In the genomic region with DNA sequence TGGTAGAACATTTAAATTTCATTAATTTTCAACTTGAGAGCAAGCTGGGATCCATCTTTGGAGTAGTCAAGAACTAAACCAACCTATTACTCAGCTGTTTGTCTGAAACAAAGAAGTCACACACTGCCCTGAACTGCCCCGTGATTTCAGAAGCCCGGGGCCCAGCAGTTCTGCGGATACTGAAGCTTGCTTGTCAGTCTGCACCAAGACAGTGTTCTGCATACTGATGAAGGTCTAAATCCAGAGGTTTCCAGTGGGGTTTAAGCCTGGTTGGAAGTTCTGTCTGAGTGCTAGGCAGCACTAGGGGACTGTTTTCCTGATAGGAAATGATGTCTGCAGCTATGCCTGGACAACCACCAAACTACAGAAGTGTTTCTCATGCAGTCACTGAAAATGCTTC, we compare ENCODE assay signal across 34 mouse cellular contexts. TPM values are rescaled to one million over a fixed set of nuclear protein-coding genes. Genes with fewer than 3 reads are reported as not detected.
DNase-seq lines count a peak whose midpoint lies in the region; ATAC-seq and TF ChIP-seq lines count a peak whose summit lies in the region.
"Had no signal": no experiment of that assay in that cellular context is flagged by ENCODE, and none has a peak within 500 bp of the region (broad histone marks: within the 10 kb centered on the region; RNA-seq: fewer than 3 reads in every experiment).

No protein-coding gene starts in this region.

- H3K9me3 ChIP-seq in heart, postnatal 0 days (replicated peaks; ENCODE audit: control insufficient read depth, low read length), result no peaks in the 10 kb centered on the region
- H3K9me3 ChIP-seq: embryonic facial prominence, embryonic 10.5 days; embryonic facial prominence, embryonic 15.5 days; heart, embryonic 15.5 days; hindbrain, embryonic 13.5 days; limb, embryonic 12.5 days; liver, embryonic 12.5 days; neural tube, embryonic 12.5 days had no signal

- TF ChIP-seq EP300 in heart, postnatal 0 days (IDR thresholded peaks at IDR 0.05; ENCODE audit: low read depth), result no peak

- intact Hi-C loops in gastrocnemius, adult 2 months (cut with DNase I), result no loop called here

- no peak for DNase-seq in gastrocnemius, adult 2 months
- no peak for DNase-seq in gastrocnemius, adult 18-20 months (ENCODE audit: low spot score)
- DNase-seq in heart, postnatal 0 days (ENCODE audit: low spot score), result no peak
- DNase-seq in heart, adult 8-10 months (ENCODE audit: low spot score), result no peak
- DNase-seq in adipocyte (ENCODE audit: low spot score), result peak; percentile 38
- DNase-seq in gastrocnemius, adult 8-10 months (ENCODE audit: low spot score in 2 of 2), result no peak
- DNase-seq in cerebellum, adult 2 months, result no peak
- DNase-seq: adrenal gland, postnatal 14 days; cerebellum, adult 8-10 months; cerebellum, postnatal 25 days; forebrain, postnatal 0 days; gastrocnemius, postnatal 36 days; heart, postnatal 4 days; kidney, adult 8-10 months; kidney, postnatal 4 days; liver, postnatal 0 days; lung, postnatal 36 days; right cerebral cortex, postnatal 4 days; thymus, adult 18-20 months; thymus, postnatal 25 days had no signal

- no peak for TF ChIP-seq POLR2A in embryonic fibroblast, embryonic 13.5 days (IDR thresholded peaks at IDR 0.05; ENCODE audit: low read depth, low read length)
- TF ChIP-seq POLR2A in cerebellum, adult 2 months (IDR thresholded peaks at IDR 0.05; ENCODE audit: borderline replicate concordance, insufficient read depth, low read length), result no peak

- ATAC-seq in heart, postnatal 0 days (ENCODE audit: insufficient read depth, low read depth), result 0 out of 2 replicates have a peak, but pooled peaks have one; percentile 30
- ATAC-seq: forebrain, postnatal 0 days; intestine, embryonic 16.5 days; liver, embryonic 12.5 days; liver, postnatal 0 days; Patski had no signal

- peak overlapping the region; percentile 41; the same call in 1 of the 2 replicates for H3K27ac ChIP-seq in gastrocnemius, adult 2 months
- no peak overlapping the region for H3K27ac ChIP-seq in heart, postnatal 0 days (ENCODE audit: low read depth)
- H3K27ac ChIP-seq in embryonic fibroblast, embryonic 13.5 days (ENCODE audit: insufficient read depth, low read length), result peak overlapping the region; percentile 13; the same call in 1 of the 2 replicates
- H3K27ac ChIP-seq in cerebellum, adult 2 months (ENCODE audit: insufficient read depth, low read length), result no peak overlapping the region
- H3K27ac ChIP-seq: embryonic facial prominence, embryonic 10.5 days; embryonic facial prominence, embryonic 15.5 days; heart, embryonic 15.5 days; hindbrain, embryonic 13.5 days; kidney, postnatal 0 days; limb, embryonic 12.5 days; liver, embryonic 12.5 days; neural tube, embryonic 12.5 days; stomach, postnatal 0 days had no signal

- no peaks in the 10 kb centered on the region for H3K36me3 ChIP-seq in heart, postnatal 0 days (replicated peaks; ENCODE audit: control insufficient read depth, insufficient read depth, low read length)
- H3K36me3 ChIP-seq: embryonic facial prominence, embryonic 10.5 days; embryonic facial prominence, embryonic 15.5 days; heart, embryonic 15.5 days; hindbrain, embryonic 13.5 days; limb, embryonic 12.5 days; liver, embryonic 12.5 days; neural tube, embryonic 12.5 days had no signal

- 49% methylated on average over 3 of the region's 3 CpGs for WGBS in heart, postnatal 0 days
- WGBS in cerebellum, adult 2 months, result 44% methylated on average over 3 of the region's 3 CpGs

- no peaks in the 10 kb centered on the region for H3K27me3 ChIP-seq in heart, postnatal 0 days (ENCODE audit: control insufficient read depth, insufficient read depth, low read length)
- H3K27me3 ChIP-seq in cerebellum, adult 2 months (ENCODE audit: control insufficient read depth, insufficient read depth, low read length), result no peaks in the 10 kb centered on the region
- H3K27me3 ChIP-seq: embryonic facial prominence, embryonic 15.5 days; heart, embryonic 15.5 days; hindbrain, embryonic 13.5 days; limb, embryonic 12.5 days; liver, embryonic 12.5 days; neural tube, embryonic 12.5 days; Patski had no signal

- TF ChIP-seq CTCF in gastrocnemius, adult 2 months (IDR thresholded peaks at IDR 0.05), result no peak
- no peak for TF ChIP-seq CTCF in heart, postnatal 0 days (IDR thresholded peaks at IDR 0.05; ENCODE audit: low read depth)
- TF ChIP-seq CTCF in embryonic fibroblast, embryonic 13.5 days (IDR thresholded peaks at IDR 0.05; ENCODE audit: borderline replicate concordance, insufficient read depth, low read length), result no peak
- no peak for TF ChIP-seq CTCF in cerebellum, adult 2 months (IDR thresholded peaks at IDR 0.05; ENCODE audit: borderline replicate concordance, insufficient read depth, low read depth, low read length)

- peaks cover 6% of the 10 kb centered on the region for H3K4me1 ChIP-seq in heart, postnatal 0 days (ENCODE audit: control insufficient read depth, insufficient read depth)
- H3K4me1 ChIP-seq in embryonic fibroblast, embryonic 13.5 days (ENCODE audit: control insufficient read depth, insufficient read depth, low read length), result peaks cover 19% of the 10 kb centered on the region
- H3K4me1 ChIP-seq in cerebellum, adult 2 months (ENCODE audit: control insufficient read depth, insufficient read depth, low read length), result no peaks in the 10 kb centered on the region
- H3K4me1 ChIP-seq: limb, embryonic 12.5 days; liver, embryonic 12.5 days; neural tube, embryonic 12.5 days had no signal

- no peak overlapping the region for H3K4me2 ChIP-seq in heart, postnatal 0 days (ENCODE audit: low read depth, low read length)
- H3K4me2 ChIP-seq: embryonic facial prominence, embryonic 15.5 days; heart, embryonic 15.5 days; hindbrain, embryonic 13.5 days; limb, embryonic 12.5 days; liver, embryonic 12.5 days; neural tube, embryonic 12.5 days had no signal

- no peak overlapping the region for H3K9ac ChIP-seq in heart, postnatal 0 days (replicated peaks; ENCODE audit: low read depth, low read length)
- H3K9ac ChIP-seq: embryonic facial prominence, embryonic 15.5 days; forebrain, postnatal 0 days; heart, embryonic 15.5 days; hindbrain, embryonic 13.5 days; limb, embryonic 12.5 days; liver, embryonic 12.5 days; liver, postnatal 0 days; neural tube, embryonic 12.5 days had no signal

- no peak overlapping the region for H3K4me3 ChIP-seq in gastrocnemius, adult 2 months
- no peak overlapping the region for H3K4me3 ChIP-seq in heart, postnatal 0 days (ENCODE audit: low read depth, low read length)
- H3K4me3 ChIP-seq in embryonic fibroblast, embryonic 13.5 days (ENCODE audit: insufficient read depth, low read length), result no peak overlapping the region
- H3K4me3 ChIP-seq in cerebellum, adult 2 months (replicated peaks; ENCODE audit: insufficient read depth, low read depth, low read length), result no peak overlapping the region
- H3K4me3 ChIP-seq: embryonic facial prominence, embryonic 10.5 days; embryonic facial prominence, embryonic 15.5 days; heart, embryonic 15.5 days; hindbrain, embryonic 13.5 days; limb, embryonic 12.5 days; liver, embryonic 12.5 days; myocyte; neural tube, embryonic 12.5 days had no signal

RNA-seq across cellular contexts. Expression of gene Fgf7, which starts 8.2 kb away (rescaled TPM):
- 1 to 10 TPM; 4.2 TPM for total RNA-seq in gastrocnemius, adult 2 months (2021)
- 1 to 10 TPM; 2.0 to 5.3 TPM for total RNA-seq in gastrocnemius, adult 18-20 months (2021)
- not detected in 2 replicates for total RNA-seq in heart, postnatal 0 days (2014; rRNA removed; ENCODE audit: low replicate concordance)
- polyA plus RNA-seq in heart, postnatal 0 days (2015; fragmentation: Nextera tagmentation; extraction: Ambion mirVana), result 0.44 and 0.52 TPM in 2 replicates
- 1 to 10 TPM; 1.6 to 4.1 (median 2.5) TPM for total RNA-seq in heart, adult 8-10 months (2022)
- polyA plus RNA-seq in embryonic fibroblast, embryonic 13.5 days (2011; ENCODE audit: insufficient read length, low read depth, missing spikeins), result 70.8 and 94.4 TPM in 2 replicates
- 1 to 10 TPM; 2.8 to 4.3 (median 3.6) TPM for total RNA-seq in gastrocnemius, adult 8-10 months (2022)
- 10.5 and 12.3 TPM in 2 replicates for polyA plus RNA-seq in cerebellum, adult 2 months (2012; rRNA removed)
- total RNA-seq: MEL had no signal
- polyA plus RNA-seq: liver, embryonic 12.5 days; liver, postnatal 0 days had no signal

Comparison
In these comparisons a context has a peak if more than half of its experiments do, and no peak if none do; other contexts are left out.
1. H3K27ac ChIP-seq: peak in gastrocnemius, adult 2 months (single experiment) and embryonic fibroblast, embryonic 13.5 days (single experiment); none in heart, postnatal 0 days (single experiment) and cerebellum, adult 2 months (single experiment).